Mouse (Mus musculus): Measurements from ENCODE around the gene Dpf3. TPM values are rescaled to one million over a fixed set of nuclear protein-coding genes. Genes with fewer than 3 reads are reported as not detected.

The Dpf3 gene
- polyA plus RNA-seq, 1 experiment: 4.0 TPM

GRCm38 (mm10) chr12:83271215-83271614 lies 216.3 kb downstream of the Dpf3 start:
- H3K27me3 ChIP-seq (replicated peaks; ENCODE audit: control insufficient read depth, insufficient read depth, low read length): no peaks in the 10 kb centered on the region
- DNase-seq: peak; percentile 33
- H3K36me3 ChIP-seq (ENCODE audit: control insufficient read depth, insufficient read depth, low read length): no peaks in the 10 kb centered on the region; the same call in 1 of the 2 replicates
- H3K4me1 ChIP-seq (ENCODE audit: control insufficient read depth, insufficient read depth, low read length): no peaks in the 10 kb centered on the region; the same call in 1 of the 2 replicates
- TF ChIP-seq POLR2A (IDR thresholded peaks at IDR 0.05; ENCODE audit: low read depth, low read length) (no peak), CTCF (conservative IDR thresholded peaks at IDR 0.05; ENCODE audit: insufficient read depth, insufficient read length, low read depth, low read length) (no peak)
- no peak overlapping the region for H3K4me3 ChIP-seq (ENCODE audit: insufficient read depth, low read depth, low read length)
- WGBS: 83% methylated on average over 3 of the region's 3 CpGs
- no peak overlapping the region for H3K27ac ChIP-seq (ENCODE audit: insufficient read depth, low read depth, low read length)

GRCm38 (mm10) chr12:83268504-83268922 lies 219.0 kb downstream of the Dpf3 start:
- no peaks in the 10 kb centered on the region for H3K27me3 ChIP-seq (replicated peaks; ENCODE audit: control insufficient read depth, insufficient read depth, low read length)
- WGBS: 54% methylated on average over 11 of the region's 11 CpGs
- DNase-seq: peak; percentile 65
- no peak overlapping the region for H3K4me3 ChIP-seq (ENCODE audit: insufficient read depth, low read depth, low read length)
- no peaks in the 10 kb centered on the region; the same call in 1 of the 2 replicates for H3K36me3 ChIP-seq (ENCODE audit: control insufficient read depth, insufficient read depth, low read length)
- H3K27ac ChIP-seq (ENCODE audit: insufficient read depth, low read depth, low read length): 0 out of 2 replicates have a peak overlapping the region, but pooled peaks have one; percentile 8
- TF ChIP-seq POLR2A (IDR thresholded peaks at IDR 0.05; ENCODE audit: low read depth, low read length) (no peak), CTCF (conservative IDR thresholded peaks at IDR 0.05; ENCODE audit: insufficient read depth, insufficient read length, low read depth, low read length) (no peak)
- no peaks in the 10 kb centered on the region; the same call in 1 of the 2 replicates for H3K4me1 ChIP-seq (ENCODE audit: control insufficient read depth, insufficient read depth, low read length)

DNA sequence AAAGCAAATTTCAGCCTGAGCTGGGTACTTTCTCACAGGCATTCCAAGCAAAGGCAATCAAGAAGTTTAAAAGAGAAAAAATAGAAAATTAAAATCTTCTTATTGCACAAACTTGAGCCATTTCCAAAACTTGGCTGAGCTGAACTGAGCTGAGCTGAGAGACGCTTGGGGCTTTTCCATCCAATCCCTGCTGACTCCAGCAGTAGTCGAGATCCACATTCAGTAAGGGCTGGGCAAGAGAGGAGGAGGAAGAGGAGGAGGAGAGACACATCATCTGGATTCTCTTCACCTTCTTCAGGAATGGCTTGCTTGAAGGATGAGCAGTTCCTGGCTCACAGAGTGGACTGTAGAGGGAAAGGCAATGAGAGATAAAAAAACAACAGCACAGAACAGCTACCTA lies 227.0 kb downstream of the Dpf3 start:
- WGBS: 81% methylated on average over 2 of the region's 2 CpGs

DNA sequence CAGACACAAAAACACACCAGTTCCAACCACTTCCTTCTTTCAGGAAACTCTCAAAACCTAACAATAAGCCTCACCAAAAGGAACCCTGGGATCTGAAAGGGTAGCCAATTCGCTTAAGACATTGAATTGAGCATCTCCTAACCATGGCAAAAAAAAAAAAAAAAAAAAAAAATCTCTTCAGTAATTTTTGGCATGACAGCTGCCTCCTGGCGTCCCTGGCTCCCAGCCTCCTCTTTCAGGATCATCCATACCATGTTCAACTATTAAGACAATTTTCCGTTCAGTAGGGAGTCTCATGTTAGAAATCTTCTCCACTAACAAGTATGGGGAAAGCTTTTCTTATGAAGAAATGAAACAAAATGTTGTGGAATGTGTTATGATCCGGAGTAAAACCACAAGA lies 233.1 kb downstream of the Dpf3 start:
- no peak overlapping the region for H3K27ac ChIP-seq (ENCODE audit: insufficient read depth, low read depth, low read length)
- H3K4me3 ChIP-seq (ENCODE audit: insufficient read depth, low read depth, low read length): no peak overlapping the region
- no peaks in the 10 kb centered on the region for H3K4me1 ChIP-seq (ENCODE audit: control insufficient read depth, insufficient read depth, low read length)
- no peak for TF ChIP-seq POLR2A (IDR thresholded peaks at IDR 0.05; ENCODE audit: low read depth, low read length)
- TF ChIP-seq CTCF (conservative IDR thresholded peaks at IDR 0.05; ENCODE audit: insufficient read depth, insufficient read length, low read depth, low read length): no peak
- no peaks in the 10 kb centered on the region for H3K36me3 ChIP-seq (ENCODE audit: control insufficient read depth, insufficient read depth, low read length)
- DNase-seq: no peak
- no peaks in the 10 kb centered on the region for H3K27me3 ChIP-seq (replicated peaks; ENCODE audit: control insufficient read depth, insufficient read depth, low read length)
- 94% methylated on average over 4 of the region's 4 CpGs for WGBS

More for the DNA sequence above, 227.0 kb downstream of the Dpf3 start:
- no peak for DNase-seq
- Histone ChIP-seq H3K27ac (ENCODE audit: insufficient read depth, low read depth, low read length) (no peak overlapping the region), H3K36me3 (ENCODE audit: control insufficient read depth, insufficient read depth, low read length) (no peaks in the 10 kb centered on the region), H3K4me3 (ENCODE audit: insufficient read depth, low read depth, low read length) (no peak overlapping the region), H3K27me3 (replicated peaks; ENCODE audit: control insufficient read depth, insufficient read depth, low read length) (no peaks in the 10 kb centered on the region), H3K4me1 (ENCODE audit: control insufficient read depth, insufficient read depth, low read length) (no peaks in the 10 kb centered on the region)
- TF ChIP-seq CTCF (conservative IDR thresholded peaks at IDR 0.05; ENCODE audit: insufficient read depth, insufficient read length, low read depth, low read length) (no peak), POLR2A (IDR thresholded peaks at IDR 0.05; ENCODE audit: low read depth, low read length) (no peak)

DNA sequence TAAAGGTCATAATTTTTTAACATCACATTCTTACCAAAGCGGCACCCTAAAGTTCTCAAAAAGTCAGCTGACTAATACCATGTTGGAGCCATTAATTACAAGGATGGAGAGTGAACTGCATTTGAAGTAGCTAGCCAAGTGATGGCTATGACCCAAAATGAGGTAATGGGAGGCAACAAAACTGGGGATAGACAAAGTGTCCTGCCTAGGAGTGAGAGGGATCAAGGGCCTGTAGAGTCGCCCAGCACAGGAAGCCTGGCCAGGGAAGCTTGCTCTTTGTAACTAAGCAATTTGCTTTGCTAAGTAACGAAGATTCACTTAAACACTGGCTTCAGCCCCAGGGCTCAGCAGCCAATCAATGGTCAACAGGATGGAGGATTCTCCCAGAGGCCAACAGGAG lies 238.4 kb downstream of the Dpf3 start:
- no peak overlapping the region for H3K27ac ChIP-seq (ENCODE audit: insufficient read depth, low read depth, low read length)
- TF ChIP-seq CTCF (conservative IDR thresholded peaks at IDR 0.05; ENCODE audit: insufficient read depth, insufficient read length, low read depth, low read length): no peak
- no peak for TF ChIP-seq POLR2A (IDR thresholded peaks at IDR 0.05; ENCODE audit: low read depth, low read length)
- H3K36me3 ChIP-seq (ENCODE audit: control insufficient read depth, insufficient read depth, low read length): no peaks in the 10 kb centered on the region
- H3K4me3 ChIP-seq (ENCODE audit: insufficient read depth, low read depth, low read length): no peak overlapping the region
- no peak for DNase-seq
- peaks cover 10% of the 10 kb centered on the region for H3K4me1 ChIP-seq (ENCODE audit: control insufficient read depth, insufficient read depth, low read length)
- no peaks in the 10 kb centered on the region for H3K27me3 ChIP-seq (replicated peaks; ENCODE audit: control insufficient read depth, insufficient read depth, low read length)
- WGBS: 93% methylated on average over 3 of the region's 3 CpGs

GRCm38 (mm10) chr12:83248636-83249035 lies 238.9 kb downstream of the Dpf3 start:
- Histone ChIP-seq H3K4me3 (ENCODE audit: insufficient read depth, low read depth, low read length) (no peak overlapping the region), H3K36me3 (ENCODE audit: control insufficient read depth, insufficient read depth, low read length) (no peaks in the 10 kb centered on the region), H3K27ac (ENCODE audit: insufficient read depth, low read depth, low read length) (no peak overlapping the region), H3K27me3 (replicated peaks; ENCODE audit: control insufficient read depth, insufficient read depth, low read length) (no peaks in the 10 kb centered on the region), H3K4me1 (ENCODE audit: control insufficient read depth, insufficient read depth, low read length) (peaks cover 10% of the 10 kb centered on the region)
- WGBS: 74% methylated on average over 2 of the region's 2 CpGs
- DNase-seq: peak; percentile 26
- TF ChIP-seq CTCF (conservative IDR thresholded peaks at IDR 0.05; ENCODE audit: insufficient read depth, insufficient read length, low read depth, low read length) (no peak), POLR2A (IDR thresholded peaks at IDR 0.05; ENCODE audit: low read depth, low read length) (no peak)

DNA sequence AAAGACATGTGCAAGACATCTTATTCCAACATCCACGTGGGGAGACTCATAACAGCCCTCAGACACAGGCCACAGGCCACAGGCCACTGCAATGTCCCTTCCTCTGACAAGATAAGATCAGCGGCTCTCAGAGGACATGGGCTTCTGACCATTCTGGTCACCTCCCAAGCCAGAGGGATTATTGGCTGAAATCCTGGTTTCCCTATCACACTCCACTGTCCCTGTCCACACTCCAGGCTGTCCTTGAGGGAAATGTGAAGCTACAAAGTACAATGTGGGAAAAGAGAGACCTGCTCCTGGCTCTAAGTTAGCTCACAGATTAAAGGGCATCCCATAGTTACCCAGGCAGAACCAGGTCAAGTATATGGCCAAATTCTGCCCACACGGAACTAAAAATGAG lies 239.8 kb downstream of the Dpf3 start:
- H3K27ac ChIP-seq (ENCODE audit: insufficient read depth, low read depth, low read length): no peak overlapping the region
- no peaks in the 10 kb centered on the region for H3K27me3 ChIP-seq (replicated peaks; ENCODE audit: control insufficient read depth, insufficient read depth, low read length)
- H3K36me3 ChIP-seq (ENCODE audit: control insufficient read depth, insufficient read depth, low read length): no peaks in the 10 kb centered on the region
- no peak overlapping the region for H3K4me3 ChIP-seq (ENCODE audit: insufficient read depth, low read depth, low read length)
- peak; percentile 72 for DNase-seq
- TF ChIP-seq CTCF (conservative IDR thresholded peaks at IDR 0.05; ENCODE audit: insufficient read depth, insufficient read length, low read depth, low read length) (no peak), POLR2A (IDR thresholded peaks at IDR 0.05; ENCODE audit: low read depth, low read length) (no peak)
- 50% methylated on average over 3 of the region's 3 CpGs for WGBS
- H3K4me1 ChIP-seq (ENCODE audit: control insufficient read depth, insufficient read depth, low read length): peaks cover 10% of the 10 kb centered on the region
